Mouse (Mus musculus) embryonic facial prominence, embryonic 14.5 days (tissue): ENCODE measurements around the gene BC049730. TPM values are rescaled to one million over a fixed set of nuclear protein-coding genes. Genes with fewer than 3 reads are reported as not detected.
A peak's percentile ranks its signal among the peaks of the same experiment; 100 is the strongest.

ENCODE experiments used
- ATAC-seq: fragments of 200-750 bp; cut with Nextera tagmentation; 2 replicates; pipeline ENCODE4 v1.8.0; 2017; ENCODE audit warnings: low read depth, moderate number of reproducible peaks, moderate TSS enrichment
- DNase-seq: peaks from one replicate; pipeline ENCODE4 v3.0.0-alpha.2; 2015; ENCODE audit warnings: low spot score
- H3K27ac ChIP-seq: fragments of 300-500 bp; sonication (generic); replicated peaks from 2 replicates; pipeline ENCODE4 v1.5.1; 2014; ENCODE audit warnings: low read depth, mild to moderate bottlenecking, low read length, moderate library complexity
- H3K27me3 ChIP-seq: fragments of 300-500 bp; sonication (generic); replicated peaks from 2 replicates; pipeline ENCODE4 v1.6.1; 2014; ENCODE audit warnings: low read length; ENCODE audit not compliant: control insufficient read depth, insufficient read depth
- H3K36me3 ChIP-seq: fragments of 300-500 bp; sonication (generic); 2 replicates; pipeline ENCODE4 v1.6.1; 2014; ENCODE audit warnings: low read length, mixed read lengths; ENCODE audit not compliant: control insufficient read depth, insufficient read depth
- H3K4me1 ChIP-seq: fragments of 300-500 bp; sonication (generic); 2 replicates; pipeline ENCODE4 v1.6.1; 2014; ENCODE audit warnings: antibody characterized with exemption, low read length; ENCODE audit not compliant: control insufficient read depth, insufficient read depth
- H3K4me2 ChIP-seq: fragments of 300-500 bp; sonication (generic); 2 replicates; pipeline ENCODE4 v1.6.1; 2014; ENCODE audit warnings: low read depth, mild to moderate bottlenecking, low read length, moderate library complexity, mixed read lengths
- H3K4me3 ChIP-seq: fragments of 300-500 bp; sonication (generic); 2 replicates; pipeline ENCODE4 v1.5.1; 2014; ENCODE audit warnings: low read depth, mild to moderate bottlenecking, low read length
- H3K9ac ChIP-seq: fragments of 300-500 bp; sonication (generic); 2 replicates; pipeline ENCODE4 v1.6.1; 2014; ENCODE audit warnings: low read depth, mild to moderate bottlenecking, low read length, moderate library complexity, mixed read lengths
- H3K9me3 ChIP-seq: fragments of 300-500 bp; sonication (generic); 2 replicates; pipeline ENCODE4 v1.6.1; 2016; ENCODE audit warnings: low read length; ENCODE audit not compliant: control insufficient read depth
- whole genome bisulfite sequencing: fragments of 180-500 bp; shearing (Covaris S2); extraction: QIAGEN DNeasy Blood & Tissue Kit; methylation state at CpG from one replicate; pipeline ENCODE4 v1.1.7; 2014; 5-methylcytosine and 5-hydroxymethylcytosine counted together
- polyA plus RNA-seq: library from polyadenylated mRNA; unstranded; fragments of >200 nt; fragmentation: Nextera tagmentation; extraction: Ambion mirVana; gene quantifications from 2 replicates; pipeline ENCODE4 v1.2.1, GENCODE M21; 2014

BC049730 gene
- polyA plus RNA-seq, result not detected in 2 replicates

- no peak within 1 kb of the TSS for H3K27ac ChIP-seq
- DNase-seq (no peak), ATAC-seq (no peak)
- H3K4me3 ChIP-seq, result no peak within 1 kb of the TSS
- H3K9me3 ChIP-seq, result no peaks in the 10 kb centered on the region
- WGBS, result 91% methylated on average over 14 of the region's 14 CpGs
- no peaks in the 10 kb centered on the region for H3K4me1 ChIP-seq
- no peak within 1 kb of the TSS for H3K9ac ChIP-seq
- no peaks in the 10 kb centered on the region for H3K27me3 ChIP-seq
- no peak within 1 kb of the TSS for H3K4me2 ChIP-seq
- no peaks in the 10 kb centered on the region for H3K36me3 ChIP-seq
These were observed at the start of gene BC049730 for GRCm38 (mm10) chr7:24708832-24709292. Gene BC049730 (plus strand): TSS chr7:24709242.

GRCm38 (mm10) chr7:24659737-24660357, 49.2 kb upstream of the BC049730 start:
- Histone ChIP-seq H3K27me3 (no peaks in the 10 kb centered on the region), H3K4me3 (no peak overlapping the region), H3K9me3 (no peaks in the 10 kb centered on the region), H3K4me1 (no peaks in the 10 kb centered on the region), H3K4me2 (no peak overlapping the region), H3K9ac (no peak overlapping the region), H3K27ac (no peak overlapping the region), H3K36me3 (no peaks in the 10 kb centered on the region)
- DNase-seq, result no peak
- ATAC-seq, result no peak
- WGBS, result 52% methylated on average over 12 of the region's 12 CpGs

DNA sequence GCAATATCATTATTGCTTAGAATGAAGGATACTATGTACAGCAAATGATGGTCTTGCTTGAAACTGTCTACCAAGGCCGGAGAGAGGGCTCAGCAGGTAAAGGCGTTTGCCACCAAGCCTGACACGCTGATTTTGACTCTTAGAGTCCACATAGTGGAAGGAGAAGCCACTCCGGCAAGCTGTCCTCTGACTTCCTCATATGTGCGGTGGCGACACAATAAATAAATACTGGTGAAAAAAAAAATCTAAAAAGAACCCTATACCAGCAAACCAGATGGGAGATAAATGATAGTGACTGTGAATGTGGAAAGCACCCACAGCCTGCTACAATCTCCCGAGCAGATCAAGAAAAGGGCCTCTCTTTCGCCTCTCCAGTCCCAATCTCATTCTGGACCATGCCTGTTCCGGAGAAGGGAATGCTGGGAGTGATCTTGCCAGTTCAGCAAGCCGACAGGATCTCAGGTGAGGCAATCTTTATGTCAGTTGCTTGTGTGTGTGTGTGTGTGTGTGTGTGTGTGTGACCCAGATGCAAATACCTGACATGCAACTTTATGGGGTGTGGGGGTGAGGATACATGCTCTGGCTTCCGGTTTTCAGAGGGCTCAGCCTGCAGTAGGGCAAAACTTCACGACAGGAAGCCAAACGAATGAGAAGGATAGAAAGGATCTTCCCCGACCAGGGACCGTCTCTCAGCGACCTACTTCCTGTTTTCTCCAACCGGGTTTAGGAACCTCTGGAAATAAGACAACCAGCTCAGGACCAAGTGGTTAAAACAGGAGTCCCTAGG, 47.7 kb upstream of the BC049730 start:
- no peak overlapping the region for H3K9ac ChIP-seq
- DNase-seq (no peak), ATAC-seq (no peak)
- no peaks in the 10 kb centered on the region for H3K4me1 ChIP-seq
- no peak overlapping the region for H3K4me2 ChIP-seq
- no peak overlapping the region for H3K4me3 ChIP-seq
- H3K36me3 ChIP-seq, result no peaks in the 10 kb centered on the region
- 65% methylated on average over 17 of the region's 17 CpGs for WGBS
- H3K27me3 ChIP-seq, result no peaks in the 10 kb centered on the region
- H3K9me3 ChIP-seq, result no peaks in the 10 kb centered on the region
- H3K27ac ChIP-seq, result no peak overlapping the region

GRCm38 (mm10) chr7:24662575-24662974, 46.5 kb upstream of the BC049730 start:
- peak; percentile 47 for ATAC-seq
- Histone ChIP-seq H3K36me3 (no peaks in the 10 kb centered on the region), H3K4me3 (no peak overlapping the region), H3K9ac (no peak overlapping the region), H3K4me1 (no peaks in the 10 kb centered on the region), H3K9me3 (no peaks in the 10 kb centered on the region), H3K27ac (no peak overlapping the region), H3K27me3 (no peaks in the 10 kb centered on the region), H3K4me2 (no peak overlapping the region)
- 14% methylated on average over 8 of the region's 8 CpGs for WGBS
- DNase-seq, result peak; percentile 79

DNA sequence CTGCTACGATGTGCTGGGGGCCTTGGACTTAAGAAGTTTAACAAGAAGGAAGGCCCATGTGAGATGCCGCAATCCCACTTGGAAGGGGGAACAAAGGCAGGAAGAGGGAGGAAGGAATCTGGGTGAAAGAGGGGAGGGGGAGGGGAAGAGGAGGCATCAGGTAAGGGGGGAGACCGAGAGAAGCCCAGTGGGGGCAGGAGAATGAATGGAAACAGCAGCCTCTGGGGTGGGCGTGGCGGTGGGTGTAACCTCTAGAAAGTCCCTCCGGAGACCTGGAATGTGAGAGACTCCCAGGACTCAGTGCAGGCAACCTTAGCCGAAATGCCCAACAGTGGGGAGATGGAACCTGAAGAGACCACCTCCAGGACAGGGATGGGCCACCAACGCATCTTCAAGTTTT, 44.7 kb upstream of the BC049730 start:
- no peaks in the 10 kb centered on the region for H3K9me3 ChIP-seq
- no peaks in the 10 kb centered on the region for H3K4me1 ChIP-seq
- H3K4me2 ChIP-seq, result no peak overlapping the region
- H3K27ac ChIP-seq, result no peak overlapping the region
- no peaks in the 10 kb centered on the region for H3K36me3 ChIP-seq
- 37% methylated on average over 8 of the region's 8 CpGs for WGBS
- no peaks in the 10 kb centered on the region for H3K27me3 ChIP-seq
- ATAC-seq (no peak), DNase-seq (no peak)
- no peak overlapping the region for H3K4me3 ChIP-seq
- H3K9ac ChIP-seq, result no peak overlapping the region

- ATAC-seq (no peak), DNase-seq (no peak)
- no peak overlapping the region for H3K27ac ChIP-seq
- H3K9ac ChIP-seq, result no peak overlapping the region
- no peaks in the 10 kb centered on the region for H3K9me3 ChIP-seq
- no peak overlapping the region for H3K4me2 ChIP-seq
- H3K4me1 ChIP-seq, result no peaks in the 10 kb centered on the region
- H3K27me3 ChIP-seq, result no peaks in the 10 kb centered on the region
- no peak overlapping the region for H3K4me3 ChIP-seq
- WGBS, result 81% methylated on average over 9 of the region's 9 CpGs
- H3K36me3 ChIP-seq, result no peaks in the 10 kb centered on the region
These were observed 44.1 kb upstream of the BC049730 start for GRCm38 (mm10) chr7:24664959-24665358.

DNA sequence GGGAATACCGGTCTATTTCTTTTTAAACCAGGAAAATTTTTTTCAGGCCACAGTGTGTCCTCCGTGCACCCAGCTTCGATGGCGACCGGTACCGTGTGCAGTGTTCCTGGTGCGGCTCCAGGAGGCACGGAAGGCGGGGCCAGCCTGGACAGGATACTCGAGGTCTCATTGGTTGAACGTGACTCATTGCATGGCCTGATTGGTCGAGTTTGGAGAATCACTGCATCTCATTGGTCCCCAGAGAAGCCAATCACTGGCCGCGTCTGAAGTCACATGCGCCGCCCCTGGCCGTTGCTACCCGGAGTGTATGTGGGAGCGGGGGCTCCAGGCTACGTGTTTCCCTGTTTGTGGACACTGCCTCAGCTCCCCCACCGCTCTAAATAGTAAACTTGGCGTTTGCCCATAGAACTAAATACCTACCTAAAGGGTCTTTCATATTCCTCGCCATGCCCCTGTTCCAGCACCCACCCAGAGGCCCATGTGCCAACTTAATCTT, 37.0 kb upstream of the BC049730 start:
- H3K27ac ChIP-seq, result no peak overlapping the region
- no peak overlapping the region for H3K4me2 ChIP-seq
- no peaks in the 10 kb centered on the region for H3K36me3 ChIP-seq
- DNase-seq, result no peak
- ATAC-seq, result no peak
- no peaks in the 10 kb centered on the region for H3K9me3 ChIP-seq
- no peak overlapping the region for H3K9ac ChIP-seq
- no peaks in the 10 kb centered on the region for H3K27me3 ChIP-seq
- H3K4me3 ChIP-seq, result no peak overlapping the region
- H3K4me1 ChIP-seq, result no peaks in the 10 kb centered on the region
- 90% methylated on average over 23 of the region's 23 CpGs for WGBS

GRCm38 (mm10) chr7:24676575-24676974, 32.5 kb upstream of the BC049730 start, which contains the start of gene Tex101:
Gene Tex101 (minus strand): TSS chr7:24676675.
- no peaks in the 10 kb centered on the region for H3K27me3 ChIP-seq
- no peaks in the 10 kb centered on the region for H3K36me3 ChIP-seq
- no peaks in the 10 kb centered on the region for H3K9me3 ChIP-seq
- no peak for ATAC-seq
- no peaks in the 10 kb centered on the region for H3K4me1 ChIP-seq
- H3K4me3 ChIP-seq, result no peak within 1 kb of the TSS
- no peak within 1 kb of the TSS for H3K9ac ChIP-seq
- H3K27ac ChIP-seq, result no peak within 1 kb of the TSS
- DNase-seq, result no peak
- H3K4me2 ChIP-seq, result no peak within 1 kb of the TSS
- 88% methylated on average over 9 of the region's 9 CpGs for WGBS
